In genomic region chr1:139029521-139029920, GRCm38 (mm10) we compare ENCODE assay signal across 21 mouse cellular contexts.
DNase-seq lines count a peak whose midpoint lies in the region; ATAC-seq and TF ChIP-seq lines count a peak whose summit lies in the region.
"Had no signal": no experiment of that assay in that cellular context is flagged by ENCODE, and none has a peak within 500 bp of the region (broad histone marks: within the 10 kb centered on the region; RNA-seq: fewer than 3 reads in every experiment).

No protein-coding gene starts in this region.

- ATAC-seq in kidney, postnatal 0 days (replicated peaks; ENCODE audit: low FRiP score, low read depth), result no peak; the same call in 1 of the 2 replicates
- peak; percentile 75 for ATAC-seq in heart, embryonic 16.5 days (replicated peaks; ENCODE audit: extremely low read depth, insufficient read depth, low FRiP score)
- no peak for ATAC-seq in cerebellum, adult (ENCODE audit: insufficient number of reproducible peaks, low FRiP score, low TSS enrichment)
- ATAC-seq: forebrain, embryonic 13.5 days; intestine, postnatal 0 days had no signal

- H3K4me3 ChIP-seq in kidney, postnatal 0 days (replicated peaks; ENCODE audit: low read depth, low read length), result no peak overlapping the region
- H3K4me3 ChIP-seq in heart, embryonic 16.5 days (ENCODE audit: low read length), result no peak overlapping the region
- H3K4me3 ChIP-seq: forebrain, embryonic 13.5 days; gastrocnemius, adult 2 months; hindbrain, embryonic 12.5 days; layer of hippocampus, adult 2 months; limb, embryonic 10.5 days; liver, embryonic 13.5 days had no signal

- no peak overlapping the region for H3K27ac ChIP-seq in kidney, postnatal 0 days
- peak overlapping the region; percentile 80 for H3K27ac ChIP-seq in heart, embryonic 16.5 days (ENCODE audit: low read length)
- H3K27ac ChIP-seq: forebrain, embryonic 13.5 days; gastrocnemius, adult 2 months; hindbrain, embryonic 12.5 days; layer of hippocampus, adult 2 months; limb, embryonic 10.5 days; liver, embryonic 13.5 days had no signal

- no peaks in the 10 kb centered on the region for H3K9me3 ChIP-seq in kidney, postnatal 0 days (replicated peaks; ENCODE audit: low read length)
- H3K9me3 ChIP-seq in heart, embryonic 16.5 days (replicated peaks; ENCODE audit: control insufficient read depth, low read length), result no peaks in the 10 kb centered on the region
- H3K9me3 ChIP-seq: forebrain, embryonic 13.5 days; hindbrain, embryonic 12.5 days; limb, embryonic 10.5 days; liver, embryonic 13.5 days had no signal

- no peaks in the 10 kb centered on the region for H3K36me3 ChIP-seq in kidney, postnatal 0 days (ENCODE audit: insufficient read depth, low read length)
- no peaks in the 10 kb centered on the region for H3K36me3 ChIP-seq in heart, embryonic 16.5 days (ENCODE audit: control insufficient read depth, insufficient read depth)
- H3K36me3 ChIP-seq: hindbrain, embryonic 12.5 days; limb, embryonic 10.5 days; liver, embryonic 13.5 days had no signal

- no peak for TF ChIP-seq CTCF in kidney, postnatal 0 days (IDR thresholded peaks at IDR 0.05; ENCODE audit: low read depth)

- H3K9ac ChIP-seq in kidney, postnatal 0 days (ENCODE audit: low read depth, low read length), result no peak overlapping the region
- H3K9ac ChIP-seq in heart, embryonic 16.5 days (ENCODE audit: low read length), result no peak overlapping the region
- H3K9ac ChIP-seq: forebrain, embryonic 13.5 days; hindbrain, embryonic 12.5 days; liver, embryonic 13.5 days had no signal

- H3K27me3 ChIP-seq in kidney, postnatal 0 days (ENCODE audit: insufficient read depth, low read length), result no peaks in the 10 kb centered on the region
- no peaks in the 10 kb centered on the region for H3K27me3 ChIP-seq in heart, embryonic 16.5 days (ENCODE audit: control insufficient read depth, insufficient read depth, low read length)
- H3K27me3 ChIP-seq: forebrain, embryonic 13.5 days; hindbrain, embryonic 12.5 days; liver, embryonic 13.5 days had no signal

- DNase-seq in heart, adult 18-20 months, result peak; percentile 19 to 34
- no peak for DNase-seq in heart, postnatal 25 days (ENCODE audit: low spot score)
- peak; percentile 33 for DNase-seq in kidney, postnatal 0 days (ENCODE audit: low spot score)
- no peak for DNase-seq in kidney, adult 11 months
- DNase-seq in NIH3T3 (ENCODE audit: low read depth), result peak; percentile 16
- DNase-seq in cerebellum, adult 9-11 months, result no peak
- DNase-seq: adrenal gland, postnatal 14 days; cerebellum, adult 8-10 months; gastrocnemius, adult 2 months; kidney, postnatal 14 days; liver, embryonic 13.5 days; right cerebral cortex, postnatal 25 days; spleen, adult 18-20 months had no signal

- H3K4me2 ChIP-seq in kidney, postnatal 0 days (ENCODE audit: low read length), result no peak overlapping the region
- no peak overlapping the region for H3K4me2 ChIP-seq in heart, embryonic 16.5 days (ENCODE audit: low read depth, low read length)
- H3K4me2 ChIP-seq: forebrain, embryonic 13.5 days; hindbrain, embryonic 12.5 days; liver, embryonic 13.5 days; midbrain, embryonic 11.5 days had no signal

- intact Hi-C loops in heart, postnatal 25 days (cut with DNase I), result no loop called here

- H3K4me1 ChIP-seq in kidney, postnatal 0 days (replicated peaks; ENCODE audit: insufficient read depth, low read length), result no peaks in the 10 kb centered on the region; the same call in 1 of the 2 replicates
- H3K4me1 ChIP-seq in heart, embryonic 16.5 days (ENCODE audit: control insufficient read depth, insufficient read depth, low read length), result peaks cover 12% of the 10 kb centered on the region
- H3K4me1 ChIP-seq: limb, embryonic 10.5 days had no signal

Comparison
In these comparisons a context has a peak if more than half of its experiments do, and no peak if none do; other contexts are left out.
1. DNase-seq: peak in heart, adult 18-20 months (2 of 2), kidney, postnatal 0 days (single experiment) and NIH3T3 (single experiment); none in heart, postnatal 25 days (single experiment), kidney, adult 11 months (single experiment) and cerebellum, adult 9-11 months (single experiment).